Mouse (Mus musculus): Measurements from ENCODE around the gene P4hb. TPM values are rescaled to one million over a fixed set of nuclear protein-coding genes. Genes with fewer than 3 reads are reported as not detected.

The P4hb gene
- total RNA-seq (2021) = 100 to 1,000 TPM; 349 to 414 TPM
- long read RNA-seq, experiment 1, transcript P4hb-201 (11 exons, 2,861 nt) = major isoform, 723 of 748 reads
- long read RNA-seq, experiment 1, partial matches to known transcripts = 14 of 748 reads
- long read RNA-seq, experiment 1, other reads (novel, unspliced or antisense) = 11 of 748 reads
- long read RNA-seq, experiment 2, transcript P4hb-201 (11 exons, 2,861 nt) = major isoform, 604 of 622 reads
- long read RNA-seq, experiment 2, partial matches to known transcripts = 11 of 622 reads
- long read RNA-seq, experiment 2, other reads (novel, unspliced or antisense) = 7 of 622 reads

- peak; percentile 99 for DNase-seq
These were observed at the start of gene P4hb for GRCm38 (mm10) chr11:120572752-120573584. Gene P4hb (minus strand): TSS chr11:120573253.

DNA sequence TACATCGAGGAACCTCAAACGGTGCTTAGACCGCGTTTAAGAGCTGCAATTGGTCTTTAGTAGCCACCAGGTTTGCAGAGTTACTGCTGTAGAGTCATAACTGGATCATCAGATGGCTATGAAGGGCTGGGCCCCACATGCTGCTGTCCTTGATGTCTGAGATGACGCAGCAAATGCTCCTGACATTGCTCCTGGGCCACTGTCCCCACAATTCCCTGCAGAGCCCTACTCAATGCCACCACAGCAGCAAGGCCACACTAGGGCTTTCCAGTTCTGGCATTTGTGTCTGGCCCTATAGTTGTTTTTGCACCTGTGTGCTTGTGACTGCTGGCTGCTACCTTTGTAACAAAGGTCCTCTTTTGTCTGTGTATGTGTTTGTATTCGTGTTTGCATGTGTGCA lies 49.8 kb upstream of the P4hb start:
- DNase-seq = no peak

DNA sequence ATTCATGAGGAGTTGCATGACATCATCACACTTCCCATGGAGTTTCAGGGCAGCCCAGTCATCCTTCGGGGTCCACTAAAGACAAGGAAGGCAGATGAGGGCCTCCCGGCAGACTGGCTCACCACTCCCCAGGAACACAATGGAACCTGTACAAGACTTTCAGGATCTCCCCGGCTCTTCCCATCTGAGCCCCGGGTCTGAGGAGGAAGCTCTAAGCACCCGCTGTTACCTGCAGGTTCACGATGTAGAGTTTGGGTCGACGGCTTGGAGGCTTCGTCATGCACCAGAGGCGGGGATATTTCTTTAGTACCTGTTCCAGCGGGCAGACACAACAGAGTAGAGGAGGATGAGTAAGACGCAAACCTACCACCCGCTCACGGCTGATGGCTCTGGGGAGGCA lies 47.1 kb upstream of the P4hb start:
- DNase-seq = no peak

- DNase-seq = no peak
These were observed 45.8 kb upstream of the P4hb start for GRCm38 (mm10) chr11:120618619-120619535.

- DNase-seq = peak; percentile 92
These were observed 44.6 kb upstream of the P4hb start, which contains the start of gene Pcyt2 for GRCm38 (mm10) chr11:120617519-120618112. Gene Pcyt2 (minus strand): TSS chr11:120617936.

GRCm38 (mm10) chr11:120616617-120617294 lies 43.7 kb upstream of the P4hb start:
- no peak for DNase-seq

GRCm38 (mm10) chr11:120615606-120616203 lies 42.7 kb upstream of the P4hb start:
- DNase-seq = no peak

GRCm38 (mm10) chr11:120615167-120615566 lies 42.1 kb upstream of the P4hb start:
- DNase-seq = no peak

- DNase-seq = no peak
These were observed 40.9 kb upstream of the P4hb start for GRCm38 (mm10) chr11:120613976-120614375.

- no peak for DNase-seq
These were observed 40.5 kb upstream of the P4hb start for GRCm38 (mm10) chr11:120613481-120613972.

GRCm38 (mm10) chr11:120612763-120613162 lies 39.7 kb upstream of the P4hb start:
- DNase-seq = peak; percentile 82

GRCm38 (mm10) chr11:120610477-120611046 lies 37.5 kb upstream of the P4hb start:
- no peak for DNase-seq

DNA sequence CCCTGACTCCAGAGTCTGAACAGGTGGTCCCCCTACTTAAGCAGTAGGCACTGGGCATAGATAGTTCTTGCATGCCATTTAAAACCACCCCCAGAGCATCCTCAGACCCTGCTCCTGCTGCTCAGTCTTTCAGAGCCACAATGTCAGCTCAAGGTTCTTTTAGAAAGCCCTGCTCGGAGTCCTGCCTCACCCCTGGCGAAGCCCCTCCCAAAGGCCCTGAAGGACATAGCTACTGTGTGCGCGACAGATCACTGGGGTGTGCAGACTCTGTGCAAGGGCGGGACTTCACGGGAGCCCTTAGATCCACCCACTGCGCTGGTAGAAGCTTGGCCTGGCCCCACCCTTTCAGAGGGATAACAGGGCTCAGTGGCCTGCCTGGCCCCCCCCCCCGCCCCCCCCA lies 36.2 kb upstream of the P4hb start:
- no peak for DNase-seq

- DNase-seq = no peak
These were observed 35.4 kb upstream of the P4hb start, which contains the start of gene Npb for GRCm38 (mm10) chr11:120608241-120609034. Gene Npb (plus strand): TSS chr11:120608477.

DNA sequence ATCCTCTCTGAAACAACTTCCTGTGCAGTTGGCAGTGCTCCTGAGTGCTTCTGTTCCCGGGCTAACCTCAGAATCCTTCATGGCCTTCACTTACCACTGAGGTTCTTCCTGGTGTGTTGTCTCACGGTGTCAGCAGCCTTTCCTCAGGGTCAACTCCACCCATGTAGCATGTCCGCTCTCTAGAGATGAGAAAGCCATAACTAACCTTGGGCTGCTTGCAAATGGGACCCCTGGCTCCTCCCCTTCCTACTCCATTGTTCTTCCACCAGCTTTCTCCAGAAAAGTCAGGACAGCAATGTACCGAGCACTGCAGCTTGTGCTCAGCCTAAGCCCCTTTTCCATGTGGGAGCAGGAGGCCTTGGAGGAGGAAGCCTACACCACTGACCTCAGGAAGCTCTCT lies 33.7 kb upstream of the P4hb start:
- no peak for DNase-seq

- no peak for DNase-seq
These were observed 32.6 kb upstream of the P4hb start for GRCm38 (mm10) chr11:120605667-120606066.

DNA sequence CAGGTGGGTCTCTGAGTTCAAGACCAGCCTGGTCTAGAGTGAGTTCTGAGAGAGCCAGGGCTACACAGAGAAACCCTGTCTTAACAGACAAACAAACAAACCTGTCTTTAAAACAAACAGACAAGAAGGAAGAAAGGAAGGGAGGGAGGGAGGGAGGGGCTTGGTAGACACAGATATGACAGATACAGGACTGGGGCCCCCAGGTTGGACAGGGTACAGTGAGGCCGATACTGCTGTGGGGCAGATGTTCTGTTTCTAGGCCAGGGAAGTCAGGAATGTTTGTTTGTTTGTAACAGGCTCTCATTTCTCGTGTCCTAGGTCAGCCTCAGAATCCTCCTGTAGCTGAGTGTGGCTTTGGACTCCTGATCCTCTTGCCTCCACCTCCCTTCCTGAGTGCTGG lies 30.5 kb upstream of the P4hb start:
- no peak for DNase-seq

DNA sequence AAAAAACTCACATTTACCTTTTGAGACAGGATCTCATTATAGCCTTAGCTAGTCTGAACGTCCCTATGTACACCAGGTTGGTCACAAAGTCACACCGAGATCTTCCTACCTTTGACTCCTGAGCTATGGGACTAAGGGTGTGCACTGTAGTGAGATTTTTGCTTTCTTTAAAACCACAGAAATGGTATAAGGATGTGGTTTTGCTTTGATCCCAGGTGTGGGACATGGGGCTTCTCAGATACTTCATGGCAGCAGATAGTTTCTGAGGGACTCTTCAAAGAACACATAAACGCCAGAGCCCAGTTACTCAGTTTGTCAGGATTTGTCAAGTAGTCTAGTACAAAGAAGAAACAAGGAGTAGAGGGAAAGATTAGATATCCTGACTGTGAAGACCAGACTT lies 27.7 kb upstream of the P4hb start:
- DNase-seq = no peak

DNA sequence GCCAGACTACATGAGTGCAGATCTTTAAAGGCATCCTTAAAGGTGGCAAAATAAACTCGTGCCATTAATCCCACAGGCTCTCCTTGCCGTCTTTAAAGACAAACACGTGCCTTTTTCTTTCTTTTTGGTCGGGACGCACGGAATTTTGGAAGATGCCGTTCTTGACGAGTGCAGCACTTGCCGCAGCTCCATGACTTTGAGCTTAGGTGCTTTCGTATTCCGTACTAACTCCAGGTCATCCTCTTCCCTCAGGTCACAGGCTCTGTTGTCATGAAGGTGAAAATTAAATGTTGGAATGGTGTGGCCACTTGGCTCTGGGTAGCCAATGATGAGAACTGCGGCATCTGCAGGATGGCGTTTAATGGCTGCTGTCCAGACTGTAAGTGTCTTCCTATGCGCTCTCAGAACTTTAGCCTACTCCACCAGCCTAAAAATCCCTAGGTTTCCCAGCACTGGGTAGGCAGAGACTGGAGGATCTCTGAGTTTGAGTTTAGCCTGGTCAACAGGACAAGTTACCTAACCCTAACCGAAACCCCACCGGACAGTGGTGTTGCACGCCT lies 26.0 kb upstream of the P4hb start:
- no peak for DNase-seq
